Mouse (Mus musculus) hindbrain, embryonic 15.5 days (tissue): ENCODE measurements around the gene Fhad1. TPM values are rescaled to one million over a fixed set of nuclear protein-coding genes. Genes with fewer than 3 reads are reported as not detected.

ENCODE experiments used
- ATAC-seq: fragments of 200-750 bp; cut with Nextera tagmentation; 2 replicates; pipeline ENCODE4 v1.8.0; 2017; ENCODE audit warnings: low read depth, moderate number of reproducible peaks, moderate TSS enrichment; ENCODE audit not compliant: low FRiP score
- H3K27ac ChIP-seq: fragments of 300-500 bp; sonication (generic); replicated peaks from 2 replicates; pipeline ENCODE4 v1.5.1; 2015; ENCODE audit warnings: mild to moderate bottlenecking, inconsistent platforms
- H3K27me3 ChIP-seq: fragments of 300-500 bp; sonication (generic); 2 replicates; pipeline ENCODE4 v1.6.1; 2015; ENCODE audit warnings: control low read depth, inconsistent platforms
- H3K36me3 ChIP-seq: fragments of 300-500 bp; sonication (generic); 2 replicates; pipeline ENCODE4 v1.6.1; 2015; ENCODE audit warnings: control low read depth, inconsistent platforms
- H3K4me1 ChIP-seq: fragments of 300-500 bp; sonication (generic); replicated peaks from 2 replicates; pipeline ENCODE4 v1.6.1; 2015; ENCODE audit warnings: control low read depth, inconsistent platforms
- H3K4me2 ChIP-seq: fragments of 300-500 bp; sonication (generic); 2 replicates; pipeline ENCODE4 v1.6.1; 2015; ENCODE audit warnings: moderate library complexity, mild to moderate bottlenecking, inconsistent platforms
- H3K4me3 ChIP-seq: fragments of 300-500 bp; sonication (generic); 2 replicates; pipeline ENCODE4 v1.5.1; 2015; ENCODE audit warnings: mild to moderate bottlenecking, inconsistent platforms
- H3K9ac ChIP-seq: fragments of 300-500 bp; sonication (generic); 2 replicates; pipeline ENCODE4 v1.6.1; 2015; ENCODE audit warnings: inconsistent platforms
- H3K9me3 ChIP-seq: fragments of 300-500 bp; sonication (generic); 2 replicates; pipeline ENCODE4 v1.6.1; 2016; ENCODE audit warnings: control low read depth, inconsistent platforms
- WGBS: fragments of 180-500 bp; shearing (Covaris S2); methylation state at CpG from one replicate; pipeline ENCODE4 v1.1.7; 2015; 5-methylcytosine and 5-hydroxymethylcytosine counted together
- polyA plus RNA-seq: library from polyadenylated mRNA; unstranded; fragments of >200 nt; fragmentation: Nextera tagmentation; extraction: Ambion mirVana; gene quantifications from 2 replicates; pipeline ENCODE4 v1.2.1, GENCODE M21; 2015

The Fhad1 gene
- polyA plus RNA-seq, 1 experiment from 2014 or later: 5.3 TPM

DNA sequence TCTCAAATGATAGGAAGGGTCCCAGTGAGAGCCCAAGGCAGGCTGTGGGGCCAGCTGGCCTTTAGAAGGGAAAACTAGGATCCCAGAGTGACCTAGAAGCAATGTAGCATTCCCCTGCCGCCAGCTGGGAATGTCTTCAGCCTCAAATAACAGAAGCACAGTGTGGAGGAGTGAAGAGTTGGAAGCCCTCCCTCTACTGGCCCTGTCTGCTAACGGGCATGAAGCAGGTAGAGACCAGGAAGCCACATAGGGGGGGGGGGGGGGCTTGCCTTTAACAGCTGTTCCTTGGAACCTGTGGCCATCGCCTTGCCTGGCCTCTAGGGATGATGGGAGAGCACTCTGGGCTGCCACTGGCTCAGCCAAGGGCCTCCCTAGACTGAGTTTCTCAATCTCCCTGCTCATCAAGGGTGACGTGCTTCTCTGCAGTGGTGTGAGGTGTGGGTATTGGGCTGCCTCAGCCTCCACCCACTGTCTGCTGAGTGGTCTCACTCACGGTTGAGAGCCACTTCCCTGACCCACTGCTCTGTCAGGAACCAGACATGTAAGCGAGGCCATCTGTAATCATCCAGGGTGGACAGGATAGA is 128.4 kb downstream of the Fhad1 start:
- WGBS: 57% methylated on average over 6 of the region's 6 CpGs
- Histone ChIP-seq H3K27me3 (no peaks in the 10 kb centered on the region), H3K9me3 (no peaks in the 10 kb centered on the region), H3K4me2 (no peak overlapping the region), H3K4me3 (no peak overlapping the region), H3K4me1 (no peaks in the 10 kb centered on the region), H3K9ac (no peak overlapping the region), H3K27ac (no peak overlapping the region), H3K36me3 (no peaks in the 10 kb centered on the region)
- ATAC-seq: no peak

DNA sequence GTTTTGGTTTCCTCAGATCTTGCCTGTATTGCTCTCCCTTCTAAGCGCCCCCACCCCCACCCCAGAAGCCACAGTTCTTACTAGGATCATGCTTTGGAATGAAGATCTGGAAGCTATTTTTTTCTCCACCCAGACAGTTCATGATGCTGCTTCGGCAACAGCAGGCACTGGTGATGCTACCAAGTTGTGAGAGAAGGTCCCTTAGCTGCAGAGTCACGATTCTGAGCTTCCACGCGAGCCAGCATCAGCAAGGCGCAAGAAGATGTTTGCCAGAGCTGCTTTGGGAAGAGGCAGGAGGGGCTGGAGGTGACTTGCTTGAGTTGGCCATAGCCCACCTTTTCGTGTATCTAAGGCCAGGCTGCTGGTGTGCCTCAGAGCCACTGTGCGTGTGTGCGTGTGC is 129.4 kb downstream of the Fhad1 start:
- 81% methylated on average over 9 of the region's 9 CpGs for WGBS
- Histone ChIP-seq H3K27ac (no peak overlapping the region), H3K36me3 (no peaks in the 10 kb centered on the region), H3K4me2 (no peak overlapping the region), H3K9me3 (no peaks in the 10 kb centered on the region), H3K4me1 (no peaks in the 10 kb centered on the region), H3K9ac (no peak overlapping the region), H3K4me3 (no peak overlapping the region), H3K27me3 (no peaks in the 10 kb centered on the region)
- no peak for ATAC-seq

DNA sequence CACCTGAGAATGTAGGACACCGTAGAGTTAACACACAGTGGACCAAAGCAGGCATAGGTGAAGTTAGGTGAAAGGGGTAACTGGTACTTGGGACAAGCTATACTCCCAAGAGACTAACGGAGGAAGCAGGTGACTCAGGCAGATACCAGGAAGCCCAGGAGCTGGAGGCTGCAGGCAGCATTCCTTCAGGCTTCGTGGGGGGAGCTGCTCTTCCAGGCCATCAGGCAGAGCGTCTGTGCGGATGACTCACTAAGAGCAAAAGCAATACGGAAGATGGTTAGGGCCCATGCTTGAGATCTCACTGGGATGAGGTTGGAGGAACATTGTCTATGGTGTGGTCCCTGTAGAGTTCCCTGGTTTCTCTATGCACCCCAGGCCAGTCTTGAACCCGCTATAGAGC is 132.0 kb downstream of the Fhad1 start:
- WGBS: 91% methylated on average over 7 of the region's 7 CpGs
- Histone ChIP-seq H3K9ac (no peak overlapping the region), H3K36me3 (no peaks in the 10 kb centered on the region), H3K27me3 (no peaks in the 10 kb centered on the region), H3K4me1 (no peaks in the 10 kb centered on the region), H3K4me2 (no peak overlapping the region), H3K27ac (no peak overlapping the region), H3K4me3 (no peak overlapping the region), H3K9me3 (no peaks in the 10 kb centered on the region)
- no peak for ATAC-seq

DNA sequence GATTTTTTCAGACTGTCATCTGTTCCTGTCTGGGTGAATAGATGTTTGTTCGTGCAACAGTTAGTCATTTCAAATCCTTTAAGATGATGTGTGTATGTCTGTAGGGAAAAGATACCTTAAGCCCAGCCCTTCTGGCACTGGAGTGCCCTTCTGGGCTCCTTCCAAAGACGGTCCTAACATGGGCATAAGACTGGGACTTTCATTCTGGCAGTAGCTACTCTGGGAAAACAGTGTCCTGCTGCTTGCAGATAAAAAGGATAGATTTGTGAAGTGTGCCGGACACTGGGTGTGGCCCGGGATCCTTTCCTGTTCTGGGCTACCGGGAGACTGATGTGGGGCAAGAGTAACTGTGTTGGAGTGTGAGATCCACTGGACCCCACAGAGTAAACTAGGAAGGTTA is 132.9 kb downstream of the Fhad1 start:
- no peak overlapping the region for H3K4me2 ChIP-seq
- WGBS: 76% methylated on average over 5 of the region's 5 CpGs
- no peaks in the 10 kb centered on the region for H3K9me3 ChIP-seq
- no peaks in the 10 kb centered on the region for H3K27me3 ChIP-seq
- H3K9ac ChIP-seq: no peak overlapping the region
- no peaks in the 10 kb centered on the region for H3K4me1 ChIP-seq
- ATAC-seq: 0 out of 2 replicates have a peak, but pooled peaks have one; percentile 11
- H3K27ac ChIP-seq: no peak overlapping the region
- H3K4me3 ChIP-seq: no peak overlapping the region
- H3K36me3 ChIP-seq: no peaks in the 10 kb centered on the region

DNA sequence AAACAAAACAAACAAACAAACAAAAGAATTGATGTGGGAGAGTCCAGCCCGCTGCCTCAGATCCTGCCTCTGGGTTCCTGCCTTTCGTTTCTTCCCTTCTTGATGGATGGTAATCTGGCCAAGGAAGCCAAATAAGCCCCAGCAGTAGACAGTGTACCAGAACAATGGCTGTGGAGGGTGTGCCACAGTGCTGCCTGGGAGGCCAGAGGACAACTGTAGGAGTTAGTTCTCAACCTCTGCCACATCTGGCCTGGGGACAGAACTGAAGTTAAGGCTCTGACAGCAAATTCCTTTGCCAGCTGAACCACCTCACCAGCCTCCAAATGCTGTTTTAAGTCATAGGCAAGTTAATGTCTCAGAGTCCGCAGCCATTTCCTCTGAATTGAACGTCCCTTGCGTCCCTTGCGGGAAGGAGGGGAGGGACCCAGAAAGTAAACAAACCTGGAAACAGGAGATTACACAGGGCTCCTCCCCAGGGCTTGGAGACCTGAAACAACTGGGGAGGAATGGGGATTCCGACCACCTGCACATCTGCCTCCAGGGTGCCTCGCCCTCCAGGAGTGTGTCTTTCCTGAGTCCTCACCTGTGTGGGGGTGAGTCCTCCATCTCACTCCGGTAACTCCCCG is 133.5 kb downstream of the Fhad1 start:
- no peak overlapping the region for H3K27ac ChIP-seq
- H3K4me1 ChIP-seq: no peaks in the 10 kb centered on the region
- H3K4me3 ChIP-seq: no peak overlapping the region

DNA sequence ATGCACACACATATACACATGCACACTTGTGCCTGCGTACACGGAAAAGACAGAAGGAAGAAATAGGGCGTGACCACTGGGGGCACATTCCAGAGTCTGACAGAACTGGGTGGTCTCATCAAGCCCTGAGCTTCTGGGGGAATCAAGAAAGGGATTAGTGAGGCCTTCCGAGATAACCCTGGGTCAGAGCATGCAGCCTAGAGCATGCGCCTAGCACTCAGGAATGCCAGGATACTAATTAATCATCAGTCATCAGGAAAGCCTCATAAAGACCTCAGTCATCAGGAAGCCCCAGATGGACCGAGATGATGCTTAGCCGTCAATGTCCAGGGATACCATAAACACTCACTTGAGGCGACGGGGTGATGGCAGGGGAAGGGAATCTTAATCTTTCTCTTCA is 135.0 kb downstream of the Fhad1 start:
- H3K36me3 ChIP-seq: no peaks in the 10 kb centered on the region
- no peaks in the 10 kb centered on the region for H3K9me3 ChIP-seq
- H3K27me3 ChIP-seq: no peaks in the 10 kb centered on the region
- no peak overlapping the region for H3K4me2 ChIP-seq
- WGBS: 77% methylated on average over 9 of the region's 9 CpGs
- H3K4me1 ChIP-seq: peaks cover 10% of the 10 kb centered on the region
- H3K27ac ChIP-seq: no peak overlapping the region
- no peak overlapping the region for H3K9ac ChIP-seq
- ATAC-seq: no peak
- H3K4me3 ChIP-seq: no peak overlapping the region

More for the DNA sequence above, 133.5 kb downstream of the Fhad1 start:
- Histone ChIP-seq H3K36me3 (no peaks in the 10 kb centered on the region), H3K27me3 (no peaks in the 10 kb centered on the region), H3K4me2 (no peak overlapping the region), H3K9me3 (no peaks in the 10 kb centered on the region), H3K9ac (no peak overlapping the region)
- 0 out of 2 replicates have a peak, but pooled peaks have one; percentile 11 for ATAC-seq
- 75% methylated on average over 10 of the region's 10 CpGs for WGBS

DNA sequence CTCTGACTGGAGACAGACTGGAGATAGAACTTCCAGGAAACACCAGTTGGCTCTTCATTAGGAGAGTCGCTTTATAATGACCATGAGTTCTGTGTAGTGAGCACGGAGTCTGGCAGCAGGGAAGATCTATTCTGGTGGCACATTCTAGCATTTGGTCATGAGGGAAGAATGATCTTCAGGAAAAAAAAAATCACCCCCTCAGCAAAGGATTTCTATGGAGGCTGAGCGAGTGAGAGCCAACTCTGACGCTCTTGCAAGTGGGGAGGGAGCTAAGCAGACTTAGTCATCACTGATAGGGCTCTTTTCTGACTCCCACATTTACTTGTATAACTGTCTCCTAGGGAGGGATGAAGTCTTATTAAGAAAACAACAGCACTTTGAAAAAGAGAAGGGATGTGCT is 135.8 kb downstream of the Fhad1 start:
- no peaks in the 10 kb centered on the region for H3K9me3 ChIP-seq
- peaks cover 12% of the 10 kb centered on the region for H3K4me1 ChIP-seq
- no peak for ATAC-seq
- H3K4me3 ChIP-seq: no peak overlapping the region
- H3K9ac ChIP-seq: no peak overlapping the region
- H3K27ac ChIP-seq: no peak overlapping the region
- 72% methylated on average over 4 of the region's 4 CpGs for whole genome bisulfite sequencing
- no peaks in the 10 kb centered on the region for H3K36me3 ChIP-seq
- H3K27me3 ChIP-seq: no peaks in the 10 kb centered on the region
- no peak overlapping the region for H3K4me2 ChIP-seq

DNA sequence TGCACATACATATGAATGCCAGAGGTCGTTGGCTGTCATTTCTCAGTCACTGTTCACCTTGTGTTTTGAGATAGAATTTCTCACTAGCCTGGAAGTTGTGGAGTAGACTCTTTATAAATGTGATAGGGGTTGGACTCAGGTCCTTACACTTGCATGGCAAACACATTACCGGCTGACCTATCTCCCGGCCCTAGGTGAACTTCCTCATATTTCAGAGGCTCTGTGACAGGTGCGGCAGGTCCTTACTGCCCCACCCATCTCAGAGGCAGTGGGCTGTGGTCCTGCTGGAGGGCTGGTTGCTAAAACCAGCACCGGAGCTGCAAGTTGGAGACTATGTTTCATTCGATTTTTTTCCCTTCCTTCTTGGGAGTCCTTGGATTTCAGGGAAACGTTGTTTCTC is 136.3 kb downstream of the Fhad1 start:
- no peak for ATAC-seq
- no peaks in the 10 kb centered on the region for H3K36me3 ChIP-seq
- no peak overlapping the region for H3K4me3 ChIP-seq
- H3K4me2 ChIP-seq: no peak overlapping the region
- H3K27me3 ChIP-seq: no peaks in the 10 kb centered on the region
- peaks cover 17% of the 10 kb centered on the region for H3K4me1 ChIP-seq
- 80% methylated on average over 7 of the region's 7 CpGs for WGBS
- no peak overlapping the region for H3K27ac ChIP-seq
- H3K9me3 ChIP-seq: no peaks in the 10 kb centered on the region
- no peak overlapping the region for H3K9ac ChIP-seq

DNA sequence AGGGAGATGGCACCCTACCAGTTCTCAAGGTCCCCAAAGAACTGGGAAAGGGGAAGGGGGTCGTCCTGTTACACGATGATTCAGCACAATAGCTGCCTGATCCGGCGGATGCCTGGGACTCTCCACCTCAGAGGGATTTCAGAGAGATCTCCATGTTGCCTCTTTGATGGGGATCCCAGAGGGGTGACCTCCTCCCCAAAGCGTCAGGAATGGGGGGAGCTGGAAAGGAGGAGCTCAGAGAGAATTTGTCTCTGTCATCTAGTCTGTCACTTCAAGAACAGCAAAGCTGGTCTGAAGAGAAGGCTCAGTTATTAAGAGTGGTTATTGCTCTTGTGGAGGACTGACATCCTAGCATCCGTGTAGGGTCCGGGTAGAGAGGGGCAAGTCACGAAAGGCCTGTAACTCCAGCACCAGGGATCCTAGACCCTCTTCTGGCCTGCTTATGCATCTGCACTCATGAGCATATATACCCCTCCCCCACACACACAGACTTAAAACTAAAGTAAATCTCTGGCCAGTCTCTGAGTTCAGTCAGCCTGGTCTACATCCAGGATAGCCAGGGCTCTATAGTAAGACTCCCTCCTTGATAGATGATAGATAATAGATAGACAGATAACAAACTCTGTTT is 139.3 kb downstream of the Fhad1 start:
- Histone ChIP-seq H3K9ac (peak overlapping the region; percentile 76), H3K4me2 (peak overlapping the region; percentile 91), H3K9me3 (no peaks in the 10 kb centered on the region), H3K27ac (peak overlapping the region; percentile 82), H3K4me3 (peak overlapping the region; percentile 64), H3K36me3 (no peaks in the 10 kb centered on the region), H3K27me3 (no peaks in the 10 kb centered on the region), H3K4me1 (peaks cover 47% of the 10 kb centered on the region)
- 16% methylated on average over 8 of the region's 8 CpGs for WGBS
- ATAC-seq: peak; percentile 32; the same call in 1 of the 2 replicates

DNA sequence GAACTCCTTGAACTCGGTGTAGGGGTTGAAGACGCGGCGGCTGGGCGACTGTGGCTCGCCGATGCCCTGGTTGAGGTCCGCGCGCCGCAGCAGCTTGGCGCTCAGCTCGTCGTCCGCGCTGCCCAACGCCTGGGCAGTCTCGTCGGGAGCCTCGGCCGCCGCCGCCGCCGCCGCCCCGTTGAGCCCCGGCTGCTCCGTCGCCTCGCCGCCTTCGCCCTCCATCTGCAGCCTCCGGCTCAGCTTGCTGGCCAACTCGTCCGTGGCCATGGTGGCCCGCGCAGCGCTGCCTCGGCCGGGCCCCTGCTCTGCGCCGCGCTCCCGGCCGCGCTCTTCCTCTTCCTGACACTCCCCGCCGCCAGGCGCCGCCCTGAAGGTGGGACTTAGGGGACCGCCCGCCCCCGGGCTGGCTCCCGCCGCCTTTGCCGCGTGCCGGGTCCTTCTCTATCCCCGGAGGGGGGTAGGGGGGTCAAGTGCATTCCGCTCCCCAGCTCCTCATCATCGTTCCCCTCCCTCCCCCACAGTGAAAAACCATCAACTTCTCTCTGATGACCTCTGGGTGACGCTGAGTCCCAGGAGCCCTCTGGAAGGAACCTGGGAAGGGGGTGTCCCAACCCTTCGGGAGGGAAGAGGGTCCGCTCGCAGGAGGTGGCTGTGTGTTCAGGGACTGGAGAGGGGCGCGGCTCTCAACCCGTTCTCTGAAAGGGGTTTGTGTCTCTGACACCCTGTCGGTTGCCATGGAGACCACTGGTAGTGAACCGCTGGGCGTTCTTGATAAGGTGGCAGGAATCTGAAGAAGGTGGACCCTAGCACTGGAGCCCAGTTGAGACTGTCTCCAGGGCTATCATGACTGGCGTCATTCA is 140.1 kb downstream of the Fhad1 start, which contains the start of gene Efhd2:
TSS of gene Efhd2 (minus strand) at position 320 of the 860 bp plus-strand sequence.
- no peaks in the 10 kb centered on the region for H3K27me3 ChIP-seq
- peak within 1 kb of the TSS; percentile 76 for H3K9ac ChIP-seq
- peak within 1 kb of the TSS; percentile 91 for H3K4me2 ChIP-seq
- under 1% methylated on average over 48 of the region's 73 CpGs for WGBS
- peak within 1 kb of the TSS; percentile 82 for H3K27ac ChIP-seq
- peak; percentile 83 for ATAC-seq
- no peaks in the 10 kb centered on the region for H3K36me3 ChIP-seq
- H3K4me3 ChIP-seq: peak within 1 kb of the TSS; percentile 64
- no peaks in the 10 kb centered on the region for H3K9me3 ChIP-seq
- H3K4me1 ChIP-seq: peaks cover 55% of the 10 kb centered on the region

DNA sequence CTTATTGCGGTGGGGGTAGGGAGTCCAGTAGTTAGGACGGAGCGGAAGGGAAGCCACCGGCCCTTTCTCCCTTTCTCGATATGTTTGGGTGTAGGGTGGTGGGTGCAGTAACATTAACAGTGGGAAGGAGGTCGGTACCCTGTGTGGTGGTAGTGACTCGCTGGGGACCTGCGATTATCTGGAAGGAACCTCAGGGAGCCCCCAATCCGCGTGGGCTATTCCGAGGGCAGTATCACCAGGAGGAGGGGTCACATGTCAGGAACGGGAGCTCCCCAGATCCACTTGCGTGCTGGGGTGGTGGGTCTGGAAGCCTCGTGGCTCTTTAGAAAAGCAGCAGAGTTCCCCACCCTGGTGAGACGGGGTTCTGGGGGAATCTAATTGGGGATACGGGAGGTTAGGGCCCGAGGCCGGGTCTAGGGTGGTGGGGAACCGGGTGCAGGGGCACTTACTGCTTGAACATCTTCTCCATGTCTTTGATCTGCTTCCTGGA is 140.7 kb downstream of the Fhad1 start:
- Histone ChIP-seq H3K4me1 (peaks cover 61% of the 10 kb centered on the region), H3K27me3 (no peaks in the 10 kb centered on the region), H3K9me3 (no peaks in the 10 kb centered on the region), H3K9ac (peak overlapping the region; percentile 76), H3K36me3 (no peaks in the 10 kb centered on the region), H3K27ac (peak overlapping the region; percentile 82), H3K4me3 (peak overlapping the region; percentile 64), H3K4me2 (peak overlapping the region; percentile 91)
- peak; percentile 8; the same call in 1 of the 2 replicates for ATAC-seq
- whole genome bisulfite sequencing: under 1% methylated on average over 19 of the region's 19 CpGs
